Mouse (Mus musculus) forebrain, embryonic 16.5 days (tissue): Measurements from ENCODE around the gene Spon1. TPM values are rescaled to one million over a fixed set of nuclear protein-coding genes. Genes with fewer than 3 reads are reported as not detected.

Experiments used
- ATAC-seq: fragments of 200-750 bp; cut with Nextera tagmentation; 2 replicates; pipeline ENCODE4 v1.8.0; 2017; ENCODE audit warnings: mild to moderate bottlenecking, moderate library complexity
- H3K27ac ChIP-seq: fragments of 300-500 bp; sonication (generic); 2 replicates; pipeline ENCODE4 v1.5.1; 2014; ENCODE audit warnings: low read length, control low read depth
- H3K27me3 ChIP-seq: fragments of 300-500 bp; sonication (generic); replicated peaks from 2 replicates; pipeline ENCODE4 v1.6.1; 2014; ENCODE audit warnings: low read length; ENCODE audit not compliant: control insufficient read depth, insufficient read depth
- H3K36me3 ChIP-seq: fragments of 300-500 bp; sonication (generic); 2 replicates; pipeline ENCODE4 v1.6.1; 2014; ENCODE audit not compliant: control insufficient read depth, insufficient read depth
- H3K4me1 ChIP-seq: fragments of 300-500 bp; sonication (generic); replicated peaks from 2 replicates; pipeline ENCODE4 v1.6.1; 2014; ENCODE audit warnings: low read length; ENCODE audit not compliant: control insufficient read depth, insufficient read depth
- H3K4me2 ChIP-seq: fragments of 300-500 bp; sonication (generic); 2 replicates; pipeline ENCODE4 v1.6.1; 2014; ENCODE audit warnings: mild to moderate bottlenecking, low read length, control low read depth
- H3K4me3 ChIP-seq: fragments of 300-500 bp; sonication (generic); replicated peaks from 2 replicates; pipeline ENCODE4 v1.5.1; 2014; ENCODE audit warnings: mild to moderate bottlenecking, low read length, control low read depth
- H3K9ac ChIP-seq: fragments of 300-500 bp; sonication (generic); replicated peaks from 2 replicates; pipeline ENCODE4 v1.6.1; 2014; ENCODE audit warnings: low read depth, low read length, control low read depth
- H3K9me3 ChIP-seq: fragments of 300-500 bp; sonication (generic); 2 replicates; pipeline ENCODE4 v1.6.1; 2016; ENCODE audit warnings: low read length; ENCODE audit not compliant: control insufficient read depth
- WGBS: fragments of 180-500 bp; shearing (Covaris S2); extraction: QIAGEN DNeasy Blood & Tissue Kit; methylation state at CpG from one replicate; pipeline ENCODE4 v1.1.7; 2014; 5-methylcytosine and 5-hydroxymethylcytosine counted together
- polyA plus RNA-seq: library from polyadenylated mRNA; unstranded; fragments of >200 nt; fragmentation: Nextera tagmentation; extraction: Ambion mirVana; gene quantifications from 2 replicates; pipeline ENCODE4 v1.2.1, GENCODE M21; 2015

Spon1 gene
- polyA plus RNA-seq, 1 experiment from 2014 or later = 19.3 TPM

- Histone ChIP-seq H3K4me3 (no peak overlapping the region), H3K27ac (no peak overlapping the region), H3K27me3 (no peaks in the 10 kb centered on the region), H3K4me1 (peaks cover 11% of the 10 kb centered on the region), H3K9ac (no peak overlapping the region), H3K36me3 (no peaks in the 10 kb centered on the region), H3K4me2 (no peak overlapping the region), H3K9me3 (no peaks in the 10 kb centered on the region)
- WGBS = 77% methylated on average over 6 of the region's 6 CpGs
- ATAC-seq = no peak
These were observed 58.9 kb downstream of the Spon1 start for GRCm38 (mm10) chr7:113824651-113825050.

- no peak for ATAC-seq
- H3K27ac ChIP-seq = no peak overlapping the region
- no peak overlapping the region for H3K4me2 ChIP-seq
- WGBS = 40% methylated on average over 5 of the region's 5 CpGs
- H3K36me3 ChIP-seq = no peaks in the 10 kb centered on the region
- H3K27me3 ChIP-seq = no peaks in the 10 kb centered on the region
- no peak overlapping the region for H3K4me3 ChIP-seq
- H3K9ac ChIP-seq = no peak overlapping the region
- peaks cover 11% of the 10 kb centered on the region for H3K4me1 ChIP-seq
- no peaks in the 10 kb centered on the region for H3K9me3 ChIP-seq
These were observed 59.9 kb downstream of the Spon1 start for GRCm38 (mm10) chr7:113825498-113826205.

GRCm38 (mm10) chr7:113826510-113826909 is 60.7 kb downstream of the Spon1 start:
- H3K9ac ChIP-seq = no peak overlapping the region
- 4% methylated on average over 1 of the region's 1 CpGs for WGBS
- no peaks in the 10 kb centered on the region for H3K36me3 ChIP-seq
- no peak overlapping the region for H3K4me3 ChIP-seq
- no peak overlapping the region for H3K4me2 ChIP-seq
- no peaks in the 10 kb centered on the region for H3K9me3 ChIP-seq
- no peak for ATAC-seq
- H3K27ac ChIP-seq = no peak overlapping the region
- no peaks in the 10 kb centered on the region for H3K27me3 ChIP-seq
- H3K4me1 ChIP-seq = peaks cover 11% of the 10 kb centered on the region

GRCm38 (mm10) chr7:113828122-113828571 is 62.3 kb downstream of the Spon1 start:
- Histone ChIP-seq H3K4me1 (peaks cover 11% of the 10 kb centered on the region), H3K9ac (no peak overlapping the region), H3K4me3 (no peak overlapping the region), H3K36me3 (no peaks in the 10 kb centered on the region), H3K27me3 (no peaks in the 10 kb centered on the region), H3K27ac (no peak overlapping the region), H3K9me3 (no peaks in the 10 kb centered on the region), H3K4me2 (no peak overlapping the region)
- WGBS = 4% methylated on average over 2 of the region's 2 CpGs
- ATAC-seq = peak; percentile 89

DNA sequence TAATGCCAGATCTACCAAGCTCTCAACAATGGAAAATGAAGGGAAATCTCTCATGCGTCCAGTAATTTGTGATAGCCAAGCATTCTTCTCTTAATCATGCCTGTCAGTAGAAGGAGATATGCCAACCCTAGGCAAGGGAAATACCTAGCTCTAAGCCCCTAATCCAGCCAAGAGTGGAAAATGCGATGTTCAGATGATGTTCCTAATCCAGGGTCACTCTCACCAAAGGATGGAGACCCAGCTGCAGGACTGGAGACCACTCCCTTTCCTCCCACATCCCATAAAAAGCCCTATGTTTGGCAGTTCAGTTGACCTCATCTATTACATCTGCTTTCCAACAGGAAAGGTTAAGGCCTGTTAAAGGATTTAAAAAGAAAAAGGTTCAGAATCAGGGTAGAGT is 62.8 kb downstream of the Spon1 start:
- no peak overlapping the region for H3K4me2 ChIP-seq
- no peak for ATAC-seq
- WGBS = 19% methylated on average over 2 of the region's 2 CpGs

DNA sequence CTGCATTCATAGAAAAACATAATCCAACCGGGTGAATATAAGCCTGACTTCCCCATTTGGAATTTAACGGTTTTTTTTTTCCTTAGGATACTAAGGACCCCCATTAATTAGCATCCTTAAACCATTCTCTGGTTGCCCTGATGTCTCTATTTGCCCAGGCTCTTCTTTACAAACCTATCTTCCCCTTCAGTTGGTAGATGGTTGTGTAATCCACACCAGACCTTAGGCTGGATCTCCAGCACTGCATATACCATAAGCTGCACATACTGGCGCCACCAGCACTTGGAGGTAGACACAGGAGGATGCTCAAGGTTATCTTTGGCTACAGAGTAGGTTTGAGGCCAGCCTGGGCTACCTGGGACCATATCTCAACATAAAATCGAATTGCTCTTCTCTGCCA is 71.4 kb downstream of the Spon1 start:
- 88% methylated on average over 4 of the region's 4 CpGs for WGBS
- ATAC-seq = no peak
- H3K9ac ChIP-seq = no peak overlapping the region
- H3K9me3 ChIP-seq = no peaks in the 10 kb centered on the region
- no peak overlapping the region for H3K27ac ChIP-seq
- H3K27me3 ChIP-seq = no peaks in the 10 kb centered on the region
- no peaks in the 10 kb centered on the region for H3K4me1 ChIP-seq
- H3K4me3 ChIP-seq = no peak overlapping the region
- H3K4me2 ChIP-seq = no peak overlapping the region
- H3K36me3 ChIP-seq = no peaks in the 10 kb centered on the region

More for the DNA sequence above, 62.8 kb downstream of the Spon1 start:
- Histone ChIP-seq H3K27ac (no peak overlapping the region), H3K4me3 (no peak overlapping the region), H3K9ac (no peak overlapping the region), H3K9me3 (no peaks in the 10 kb centered on the region), H3K27me3 (no peaks in the 10 kb centered on the region), H3K4me1 (peaks cover 11% of the 10 kb centered on the region), H3K36me3 (no peaks in the 10 kb centered on the region)

DNA sequence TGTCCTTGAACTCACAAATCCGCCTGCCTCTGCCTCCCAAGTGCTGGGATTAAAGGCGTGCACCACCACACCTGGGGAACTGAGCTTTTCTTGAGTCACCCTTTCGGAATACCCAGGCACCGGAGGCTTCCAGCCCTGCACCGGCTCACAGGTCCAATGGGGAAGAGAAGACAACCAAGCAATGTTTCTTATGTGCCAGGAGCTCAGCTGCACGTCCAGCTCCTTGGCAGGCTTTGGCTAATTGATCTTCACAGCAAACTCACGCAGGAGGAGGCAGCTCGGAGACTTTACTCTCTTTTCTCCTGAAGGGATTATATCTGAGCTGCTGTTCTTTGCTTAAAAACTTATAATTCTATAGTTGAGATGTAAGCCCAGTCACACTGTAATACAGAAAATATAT is 73.6 kb downstream of the Spon1 start:
- Histone ChIP-seq H3K9ac (no peak overlapping the region), H3K27me3 (no peaks in the 10 kb centered on the region), H3K9me3 (no peaks in the 10 kb centered on the region), H3K4me2 (no peak overlapping the region), H3K27ac (no peak overlapping the region), H3K4me3 (no peak overlapping the region), H3K4me1 (no peaks in the 10 kb centered on the region), H3K36me3 (no peaks in the 10 kb centered on the region)
- WGBS = 74% methylated on average over 8 of the region's 8 CpGs
- ATAC-seq = no peak

DNA sequence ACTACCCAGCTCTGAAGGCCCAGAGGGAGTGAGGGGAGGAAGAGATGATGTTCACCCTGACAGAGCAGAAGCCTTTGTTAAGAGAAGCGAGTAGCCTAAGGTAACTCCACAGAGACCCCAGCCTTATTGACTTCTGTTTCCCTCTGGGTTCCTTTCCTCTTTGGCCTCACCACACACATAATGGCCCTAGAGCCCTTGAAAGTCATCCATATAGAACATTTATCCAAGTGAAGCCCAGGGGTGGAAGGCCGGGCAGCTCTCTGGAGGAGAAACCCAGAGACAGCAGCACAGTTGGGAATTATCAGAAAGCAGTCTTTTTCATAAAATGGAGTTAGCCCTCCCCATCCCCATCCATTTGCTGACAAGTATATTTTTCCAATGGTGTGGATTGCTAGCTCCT is 75.7 kb downstream of the Spon1 start:
- Histone ChIP-seq H3K4me2 (no peak overlapping the region), H3K36me3 (no peaks in the 10 kb centered on the region), H3K4me1 (no peaks in the 10 kb centered on the region), H3K27ac (no peak overlapping the region), H3K9me3 (no peaks in the 10 kb centered on the region), H3K9ac (no peak overlapping the region), H3K4me3 (no peak overlapping the region), H3K27me3 (no peaks in the 10 kb centered on the region)
- WGBS = 84% methylated on average over 2 of the region's 2 CpGs
- ATAC-seq = no peak

- 65% methylated on average over 2 of the region's 2 CpGs for WGBS
- no peak overlapping the region for H3K4me2 ChIP-seq
- no peak for ATAC-seq
- no peaks in the 10 kb centered on the region for H3K4me1 ChIP-seq
- no peaks in the 10 kb centered on the region for H3K36me3 ChIP-seq
- no peak overlapping the region for H3K9ac ChIP-seq
- no peaks in the 10 kb centered on the region for H3K27me3 ChIP-seq
- H3K9me3 ChIP-seq = no peaks in the 10 kb centered on the region
- H3K27ac ChIP-seq = no peak overlapping the region
- H3K4me3 ChIP-seq = no peak overlapping the region
These were observed 77.4 kb downstream of the Spon1 start for GRCm38 (mm10) chr7:113843150-113843549.

GRCm38 (mm10) chr7:113845191-113845590 is 79.4 kb downstream of the Spon1 start:
- no peak for ATAC-seq
- H3K27ac ChIP-seq = no peak overlapping the region
- H3K4me2 ChIP-seq = no peak overlapping the region
- no peak overlapping the region for H3K4me3 ChIP-seq
- H3K4me1 ChIP-seq = no peaks in the 10 kb centered on the region
- H3K9ac ChIP-seq = no peak overlapping the region
- 58% methylated on average over 5 of the region's 5 CpGs for WGBS
- H3K27me3 ChIP-seq = no peaks in the 10 kb centered on the region
- no peaks in the 10 kb centered on the region for H3K9me3 ChIP-seq
- H3K36me3 ChIP-seq = no peaks in the 10 kb centered on the region
